Mouse (Mus musculus) lung, adult 2 months (tissue): ENCODE data around the gene Prss46.

Experiments
- CTCF ChIP-seq: fragments of 200-500 bp; IDR thresholded peaks from 2 replicates; pipeline ENCODE4 v1.5.1; 2011; ENCODE audit warnings: mild to moderate bottlenecking, low read length, control low read depth; ENCODE audit not compliant: insufficient read depth
- POLR2A ChIP-seq: fragments of 200-500 bp; IDR thresholded peaks from 2 replicates; pipeline ENCODE4 v1.6.1; 2011; ENCODE audit warnings: low read depth, mild to moderate bottlenecking, control low read depth, low read length, borderline replicate concordance; ENCODE audit errors: extremely low read depth

- TF ChIP-seq CTCF: no peak
- TF ChIP-seq POLR2A: no peak
Measured at GRCm38 (mm10) chr9:110849162-110849561, 4.9 kb downstream of the Prss46 start.
